Mouse (Mus musculus): ENCODE measurements around the gene Nt5c3b. TPM values are rescaled to one million over a fixed set of nuclear protein-coding genes. Genes with fewer than 3 reads are reported as not detected.

Nt5c3b gene
- polyA plus RNA-seq, 1 experiment from 2014 or later, result 125 TPM

- WGBS, result 91% methylated on average over 4 of the region's 4 CpGs
- H3K27me3 ChIP-seq (ENCODE audit: poor library complexity, severe bottlenecking), result no peaks in the 10 kb centered on the region
- H3K36me3 ChIP-seq (replicated peaks), result peaks cover 65% of the 10 kb centered on the region
- no peaks in the 10 kb centered on the region for H3K9me3 ChIP-seq
- DNase-seq (ENCODE audit: extremely low spot score, low spot score), result no peak
- H3K27ac ChIP-seq, result no peak overlapping the region
- no peak overlapping the region for H3K4me3 ChIP-seq
- H3K4me1 ChIP-seq, result no peaks in the 10 kb centered on the region
Measured at GRCm38 (mm10) chr11:100379311-100379710, 62.3 kb downstream of the Nt5c3b start.

- Histone ChIP-seq H3K36me3 (replicated peaks) (peaks cover 69% of the 10 kb centered on the region), H3K4me1 (no peaks in the 10 kb centered on the region), H3K27ac (no peak overlapping the region; the same call in 1 of the 2 replicates), H3K27me3 (ENCODE audit: poor library complexity, severe bottlenecking) (no peaks in the 10 kb centered on the region), H3K9me3 (no peaks in the 10 kb centered on the region), H3K4me3 (no peak overlapping the region)
- WGBS, result 85% methylated on average over 5 of the region's 5 CpGs
- DNase-seq (ENCODE audit: extremely low spot score, low spot score), result no peak
Measured at GRCm38 (mm10) chr11:100378446-100378845, 63.2 kb downstream of the Nt5c3b start.

- peaks cover 65% of the 10 kb centered on the region for H3K36me3 ChIP-seq (replicated peaks)
- 94% methylated on average over 14 of the region's 14 CpGs for WGBS
- no peak overlapping the region for H3K4me3 ChIP-seq
- no peak overlapping the region; the same call in 1 of the 2 replicates for H3K27ac ChIP-seq
- H3K4me1 ChIP-seq, result no peaks in the 10 kb centered on the region
- no peak for DNase-seq (ENCODE audit: extremely low spot score, low spot score)
- no peaks in the 10 kb centered on the region for H3K9me3 ChIP-seq
- H3K27me3 ChIP-seq (ENCODE audit: poor library complexity, severe bottlenecking), result no peaks in the 10 kb centered on the region
Measured at GRCm38 (mm10) chr11:100377989-100378388, 63.6 kb downstream of the Nt5c3b start.

- Histone ChIP-seq H3K4me1 (peaks cover 10% of the 10 kb centered on the region), H3K9me3 (no peaks in the 10 kb centered on the region), H3K36me3 (replicated peaks) (peaks cover 61% of the 10 kb centered on the region), H3K27me3 (ENCODE audit: poor library complexity, severe bottlenecking) (no peaks in the 10 kb centered on the region), H3K27ac (no peak overlapping the region), H3K4me3 (no peak overlapping the region)
- no peak for DNase-seq (ENCODE audit: extremely low spot score, low spot score)
- 94% methylated on average over 21 of the region's 21 CpGs for WGBS
Measured at GRCm38 (mm10) chr11:100376746-100377389, 64.7 kb downstream of the Nt5c3b start.

- Histone ChIP-seq H3K4me1 (peaks cover 19% of the 10 kb centered on the region), H3K27me3 (ENCODE audit: poor library complexity, severe bottlenecking) (no peaks in the 10 kb centered on the region), H3K9me3 (no peaks in the 10 kb centered on the region), H3K27ac (no peak overlapping the region), H3K4me3 (no peak overlapping the region), H3K36me3 (replicated peaks) (peaks cover 56% of the 10 kb centered on the region)
- WGBS, result 81% methylated on average over 4 of the region's 4 CpGs
- no peak for DNase-seq (ENCODE audit: extremely low spot score, low spot score)
Measured at GRCm38 (mm10) chr11:100376005-100376404, 65.6 kb downstream of the Nt5c3b start.

- peaks cover 50% of the 10 kb centered on the region for H3K36me3 ChIP-seq (replicated peaks)
- DNase-seq (ENCODE audit: extremely low spot score, low spot score), result no peak
- H3K9me3 ChIP-seq, result no peaks in the 10 kb centered on the region
- 91% methylated on average over 9 of the region's 9 CpGs for WGBS
- H3K4me3 ChIP-seq, result no peak overlapping the region
- H3K27ac ChIP-seq, result no peak overlapping the region
- peaks cover 25% of the 10 kb centered on the region for H3K4me1 ChIP-seq
- no peaks in the 10 kb centered on the region for H3K27me3 ChIP-seq (ENCODE audit: poor library complexity, severe bottlenecking)
Measured at GRCm38 (mm10) chr11:100375127-100375526, 66.5 kb downstream of the Nt5c3b start.

Small RNA genes within 50 kb of the gene (microRNA-seq; reads per million reads assigned to microRNA genes)
- gene Gm27374 (not detected), gene Mir7116 (0.90 reads per million)

Other genes starting within 250 kb of the Nt5c3b start
- not detected in 2 replicates for gene Krt9, start 248.6 kb downstream of the Nt5c3b start, polyA plus RNA-seq (2016; fragmentation: Nextera tagmentation; extraction: Ambion mirVana)
- 1.9 and 2.0 TPM in 2 replicates for gene Krt14, start 234.3 kb downstream of the Nt5c3b start, polyA plus RNA-seq (2016; fragmentation: Nextera tagmentation; extraction: Ambion mirVana)
- gene Krt16, start 192.9 kb downstream of the Nt5c3b start, polyA plus RNA-seq (2016; fragmentation: Nextera tagmentation; extraction: Ambion mirVana), result not detected in 2 replicates
- not detected in 2 replicates for gene Krt17, start 180.8 kb downstream of the Nt5c3b start, polyA plus RNA-seq (2016; fragmentation: Nextera tagmentation; extraction: Ambion mirVana)
- gene Krt42, start 171.9 kb downstream of the Nt5c3b start, polyA plus RNA-seq (2016; fragmentation: Nextera tagmentation; extraction: Ambion mirVana), result not detected in 2 replicates
- 1,690 and 1,733 TPM in 2 replicates for gene Eif1, start 121.9 kb downstream of the Nt5c3b start, polyA plus RNA-seq (2016; fragmentation: Nextera tagmentation; extraction: Ambion mirVana)
- not detected in 2 replicates for gene Gast, start 107.4 kb downstream of the Nt5c3b start, polyA plus RNA-seq (2016; fragmentation: Nextera tagmentation; extraction: Ambion mirVana)
- 46.7 and 47.5 TPM in 2 replicates for gene Hap1, start 85.7 kb downstream of the Nt5c3b start, polyA plus RNA-seq (2016; fragmentation: Nextera tagmentation; extraction: Ambion mirVana)
- 27.2 and 29.1 TPM in 2 replicates for gene Jup, start 44.0 kb downstream of the Nt5c3b start, polyA plus RNA-seq (2016; fragmentation: Nextera tagmentation; extraction: Ambion mirVana)
- gene P3h4, start 27.0 kb downstream of the Nt5c3b start, polyA plus RNA-seq (2016; fragmentation: Nextera tagmentation; extraction: Ambion mirVana), result 18.7 and 20.5 TPM in 2 replicates
- 37.5 and 37.6 TPM in 2 replicates for gene Fkbp10, start 26.1 kb downstream of the Nt5c3b start, polyA plus RNA-seq (2016; fragmentation: Nextera tagmentation; extraction: Ambion mirVana)
- gene Klhl10, start 109 bp upstream of the Nt5c3b start, polyA plus RNA-seq (2016; fragmentation: Nextera tagmentation; extraction: Ambion mirVana), result 0.51 and 0.76 TPM in 2 replicates
- 8.2 and 10.0 TPM in 2 replicates for gene Klhl11, start 30.9 kb upstream of the Nt5c3b start, polyA plus RNA-seq (2016; fragmentation: Nextera tagmentation; extraction: Ambion mirVana)
- gene Acly, start 86.2 kb upstream of the Nt5c3b start, polyA plus RNA-seq (2016; fragmentation: Nextera tagmentation; extraction: Ambion mirVana), result 287 and 294 TPM in 2 replicates
- 1.4 and 1.5 TPM in 2 replicates for gene Ttc25, start 103.8 kb upstream of the Nt5c3b start, polyA plus RNA-seq (2016; fragmentation: Nextera tagmentation; extraction: Ambion mirVana)
- 15.3 and 17.5 TPM in 2 replicates for gene Cnp, start 133.1 kb upstream of the Nt5c3b start, polyA plus RNA-seq (2016; fragmentation: Nextera tagmentation; extraction: Ambion mirVana)
- 83.1 and 91.8 TPM in 2 replicates for gene Nkiras2, start 177.4 kb upstream of the Nt5c3b start, polyA plus RNA-seq (2016; fragmentation: Nextera tagmentation; extraction: Ambion mirVana)
- gene Dnajc7, start 178.4 kb upstream of the Nt5c3b start, polyA plus RNA-seq (2016; fragmentation: Nextera tagmentation; extraction: Ambion mirVana), result 286 and 289 TPM in 2 replicates

All from forebrain, embryonic 10.5 days (tissue).